Mouse (Mus musculus): Measurements from ENCODE around the gene Zfand2a. TPM values are rescaled to one million over a fixed set of nuclear protein-coding genes. Genes with fewer than 3 reads are reported as not detected.

Gene Zfand2a
- polyA plus RNA-seq, 1 experiment from 2014 or later: 9.1 TPM

- no peak for DNase-seq (ENCODE audit: low spot score)
- H3K27ac ChIP-seq (replicated peaks): peak overlapping the region; percentile 79
- 14% methylated on average over 10 of the region's 10 CpGs for WGBS
Measured at GRCm38 (mm10) chr5:139459938-139460337, 24.4 kb downstream of the Zfand2a start.

GRCm38 (mm10) chr5:139457241-139457640 lies 27.1 kb downstream of the Zfand2a start:
- WGBS: 87% methylated on average over 8 of the region's 8 CpGs
- peaks cover 48% of the 10 kb centered on the region for H3K36me3 ChIP-seq

More at GRCm38 (mm10) chr5:139459938-139460337, 24.4 kb downstream of the Zfand2a start:
- H3K9me3 ChIP-seq (replicated peaks): no peaks in the 10 kb centered on the region
- H3K4me1 ChIP-seq: peaks cover 21% of the 10 kb centered on the region
- H3K4me3 ChIP-seq: peak overlapping the region; percentile 74
- peaks cover 21% of the 10 kb centered on the region for H3K36me3 ChIP-seq
- H3K27me3 ChIP-seq (ENCODE audit: low read depth, poor library complexity, severe bottlenecking): no peaks in the 10 kb centered on the region

GRCm38 (mm10) chr5:139455166-139455565 lies 29.2 kb downstream of the Zfand2a start:
- peaks cover 15% of the 10 kb centered on the region for H3K4me1 ChIP-seq
- H3K36me3 ChIP-seq: peaks cover 57% of the 10 kb centered on the region
- H3K27ac ChIP-seq (replicated peaks): no peak overlapping the region
- no peak for DNase-seq (ENCODE audit: low spot score)
- no peak overlapping the region for H3K4me3 ChIP-seq
- no peaks in the 10 kb centered on the region for H3K27me3 ChIP-seq (ENCODE audit: low read depth, poor library complexity, severe bottlenecking)
- WGBS: 93% methylated on average over 12 of the region's 12 CpGs
- H3K9me3 ChIP-seq (replicated peaks): no peaks in the 10 kb centered on the region

More at GRCm38 (mm10) chr5:139457241-139457640, 27.1 kb downstream of the Zfand2a start:
- no peak for DNase-seq (ENCODE audit: low spot score)
- no peaks in the 10 kb centered on the region for H3K9me3 ChIP-seq (replicated peaks)
- no peak overlapping the region for H3K4me3 ChIP-seq
- H3K27me3 ChIP-seq (ENCODE audit: low read depth, poor library complexity, severe bottlenecking): no peaks in the 10 kb centered on the region
- no peak overlapping the region for H3K27ac ChIP-seq (replicated peaks)
- peaks cover 21% of the 10 kb centered on the region for H3K4me1 ChIP-seq

GRCm38 (mm10) chr5:139453031-139453430 lies 31.3 kb downstream of the Zfand2a start:
- no peaks in the 10 kb centered on the region for H3K27me3 ChIP-seq (ENCODE audit: low read depth, poor library complexity, severe bottlenecking)
- no peaks in the 10 kb centered on the region for H3K9me3 ChIP-seq (replicated peaks)
- 93% methylated on average over 10 of the region's 10 CpGs for WGBS
- DNase-seq (ENCODE audit: low spot score): no peak
- no peak overlapping the region for H3K27ac ChIP-seq (replicated peaks)
- peaks cover 52% of the 10 kb centered on the region for H3K36me3 ChIP-seq
- H3K4me3 ChIP-seq: no peak overlapping the region
- H3K4me1 ChIP-seq: peaks cover 13% of the 10 kb centered on the region

GRCm38 (mm10) chr5:139449926-139450325 lies 34.4 kb downstream of the Zfand2a start:
- H3K36me3 ChIP-seq: peaks cover 35% of the 10 kb centered on the region
- H3K27ac ChIP-seq (replicated peaks): peak overlapping the region; percentile 35
- H3K4me1 ChIP-seq: peaks cover 22% of the 10 kb centered on the region
- peak; percentile 24 for DNase-seq (ENCODE audit: low spot score)
- no peaks in the 10 kb centered on the region for H3K27me3 ChIP-seq (ENCODE audit: low read depth, poor library complexity, severe bottlenecking)
- H3K9me3 ChIP-seq (replicated peaks): no peaks in the 10 kb centered on the region
- WGBS: 48% methylated on average over 4 of the region's 4 CpGs
- no peak overlapping the region for H3K4me3 ChIP-seq

- no peak for DNase-seq (ENCODE audit: low spot score)
- H3K27me3 ChIP-seq (ENCODE audit: low read depth, poor library complexity, severe bottlenecking): no peaks in the 10 kb centered on the region
- H3K36me3 ChIP-seq: peaks cover 29% of the 10 kb centered on the region
- H3K27ac ChIP-seq (replicated peaks): peak overlapping the region; percentile 35; the same call in 1 of the 2 replicates
- 81% methylated on average over 5 of the region's 5 CpGs for WGBS
- H3K4me1 ChIP-seq: peaks cover 25% of the 10 kb centered on the region
- no peak overlapping the region for H3K4me3 ChIP-seq
- no peaks in the 10 kb centered on the region for H3K9me3 ChIP-seq (replicated peaks)
Measured at GRCm38 (mm10) chr5:139449161-139449791, 35.1 kb downstream of the Zfand2a start.

GRCm38 (mm10) chr5:139448025-139448424 lies 36.3 kb downstream of the Zfand2a start:
- WGBS: 83% methylated on average over 6 of the region's 6 CpGs
- no peak for DNase-seq (ENCODE audit: low spot score)

GRCm38 (mm10) chr5:139445258-139445657 lies 39.1 kb downstream of the Zfand2a start:
- Histone ChIP-seq H3K36me3 (no peaks in the 10 kb centered on the region), H3K27me3 (ENCODE audit: low read depth, poor library complexity, severe bottlenecking) (no peaks in the 10 kb centered on the region), H3K4me3 (no peak overlapping the region), H3K4me1 (peaks cover 36% of the 10 kb centered on the region), H3K9me3 (replicated peaks) (no peaks in the 10 kb centered on the region), H3K27ac (replicated peaks) (no peak overlapping the region)
- no peak for DNase-seq (ENCODE audit: low spot score)
- 89% methylated on average over 8 of the region's 8 CpGs for WGBS

More at GRCm38 (mm10) chr5:139448025-139448424, 36.3 kb downstream of the Zfand2a start:
- Histone ChIP-seq H3K27ac (replicated peaks) (no peak overlapping the region), H3K9me3 (replicated peaks) (no peaks in the 10 kb centered on the region), H3K4me3 (no peak overlapping the region), H3K36me3 (peaks cover 16% of the 10 kb centered on the region), H3K27me3 (ENCODE audit: low read depth, poor library complexity, severe bottlenecking) (no peaks in the 10 kb centered on the region), H3K4me1 (peaks cover 29% of the 10 kb centered on the region)

- Histone ChIP-seq H3K27ac (replicated peaks) (peak overlapping the region; percentile 67; the same call in 1 of the 2 replicates), H3K4me1 (peaks cover 26% of the 10 kb centered on the region), H3K36me3 (no peaks in the 10 kb centered on the region), H3K27me3 (ENCODE audit: low read depth, poor library complexity, severe bottlenecking) (no peaks in the 10 kb centered on the region), H3K4me3 (no peak overlapping the region), H3K9me3 (replicated peaks) (no peaks in the 10 kb centered on the region)
- DNase-seq (ENCODE audit: low spot score): no peak
- WGBS: 82% methylated on average over 4 of the region's 4 CpGs
Measured at GRCm38 (mm10) chr5:139442962-139443361, 41.4 kb downstream of the Zfand2a start.

GRCm38 (mm10) chr5:139442428-139442827 lies 41.9 kb downstream of the Zfand2a start:
- Histone ChIP-seq H3K27me3 (ENCODE audit: low read depth, poor library complexity, severe bottlenecking) (no peaks in the 10 kb centered on the region), H3K4me3 (no peak overlapping the region), H3K4me1 (peaks cover 26% of the 10 kb centered on the region), H3K36me3 (no peaks in the 10 kb centered on the region), H3K27ac (replicated peaks) (peak overlapping the region; percentile 67; the same call in 1 of the 2 replicates), H3K9me3 (replicated peaks) (no peaks in the 10 kb centered on the region)
- no peak for DNase-seq (ENCODE audit: low spot score)
- WGBS: 84% methylated on average over 12 of the region's 12 CpGs

GRCm38 (mm10) chr5:139441726-139442018 lies 42.7 kb downstream of the Zfand2a start:
- DNase-seq (ENCODE audit: low spot score): no peak
- Histone ChIP-seq H3K36me3 (peaks cover 2% of the 10 kb centered on the region; the same call in 1 of the 2 replicates), H3K9me3 (replicated peaks) (no peaks in the 10 kb centered on the region), H3K4me3 (no peak overlapping the region), H3K27ac (replicated peaks) (no peak overlapping the region), H3K27me3 (ENCODE audit: low read depth, poor library complexity, severe bottlenecking) (no peaks in the 10 kb centered on the region), H3K4me1 (peaks cover 26% of the 10 kb centered on the region)
- 93% methylated on average over 2 of the region's 2 CpGs for whole genome bisulfite sequencing

- Histone ChIP-seq H3K27ac (replicated peaks) (peak overlapping the region; percentile 39; the same call in 1 of the 2 replicates), H3K4me3 (no peak overlapping the region), H3K27me3 (ENCODE audit: low read depth, poor library complexity, severe bottlenecking) (no peaks in the 10 kb centered on the region), H3K36me3 (peaks cover 8% of the 10 kb centered on the region; the same call in 1 of the 2 replicates), H3K9me3 (replicated peaks) (no peaks in the 10 kb centered on the region), H3K4me1 (peaks cover 25% of the 10 kb centered on the region)
- WGBS: 94% methylated on average over 11 of the region's 11 CpGs
- DNase-seq (ENCODE audit: low spot score): no peak
Measured at GRCm38 (mm10) chr5:139440926-139441725, 43.2 kb downstream of the Zfand2a start.

GRCm38 (mm10) chr5:139440451-139440850 lies 43.9 kb downstream of the Zfand2a start:
- H3K27me3 ChIP-seq (ENCODE audit: low read depth, poor library complexity, severe bottlenecking): no peaks in the 10 kb centered on the region
- 94% methylated on average over 5 of the region's 5 CpGs for WGBS

More at GRCm38 (mm10) chr5:139440451-139440850, 43.9 kb downstream of the Zfand2a start:
- Histone ChIP-seq H3K4me3 (no peak overlapping the region), H3K27ac (replicated peaks) (peak overlapping the region; percentile 39; the same call in 1 of the 2 replicates), H3K9me3 (replicated peaks) (no peaks in the 10 kb centered on the region), H3K4me1 (peaks cover 25% of the 10 kb centered on the region), H3K36me3 (peaks cover 9% of the 10 kb centered on the region; the same call in 1 of the 2 replicates)
- DNase-seq (ENCODE audit: low spot score): no peak
